Mouse (Mus musculus): ENCODE results near the gene Gemin5. TPM values are rescaled to one million over a fixed set of nuclear protein-coding genes. Genes with fewer than 3 reads are reported as not detected.
"Not testable (repeated sequence)": the region's sequence is repeated elsewhere in the genome, so short reads cannot be mapped to it uniquely, and the experiment has no call there.

Gene Gemin5
- polyA plus RNA-seq, 1 experiment, result 3.5 TPM

DNA sequence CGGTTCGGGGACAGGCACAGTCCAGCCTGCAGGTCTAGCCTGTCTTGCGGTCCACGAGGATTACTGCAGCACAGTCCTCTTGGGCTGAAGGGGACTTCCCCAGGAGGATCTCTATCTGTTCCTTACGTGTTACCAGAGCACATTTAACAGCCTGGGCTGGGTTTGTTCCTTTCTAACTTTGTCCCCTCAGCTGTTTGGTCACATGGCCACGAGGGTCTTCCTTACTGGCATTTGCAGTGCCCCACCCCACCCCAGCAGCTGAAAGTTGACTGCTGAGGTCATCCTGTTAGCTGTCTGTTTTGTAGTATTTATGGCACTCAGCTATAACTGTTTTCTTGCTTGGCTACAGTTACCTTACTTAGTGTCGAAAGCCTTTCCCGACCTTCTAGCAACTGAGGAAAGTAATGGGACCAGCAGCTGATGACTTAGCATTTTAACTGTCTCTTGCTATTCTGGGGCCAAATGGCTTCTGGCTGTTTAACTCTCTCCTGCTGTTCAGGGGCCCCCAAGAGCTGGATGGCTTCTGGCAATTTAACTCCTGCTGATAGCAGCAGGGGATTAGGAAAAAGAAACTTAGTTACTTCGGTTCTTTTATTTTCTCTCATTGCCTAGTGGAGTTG lies 42.8 kb upstream of the Gemin5 start:
- Histone ChIP-seq H3K27ac (ENCODE audit: insufficient read depth, low read depth, low read length) (no peak overlapping the region), H3K4me3 (ENCODE audit: low read depth, low read length) (no peak overlapping the region), H3K4me1 (ENCODE audit: control insufficient read depth, insufficient read depth, insufficient read length, low read length) (peaks cover 8% of the 10 kb centered on the region; the same call in 1 of the 2 replicates), H3K36me3 (ENCODE audit: control insufficient read depth, insufficient read depth, low read length) (peaks cover 7% of the 10 kb centered on the region), H3K27me3 (ENCODE audit: control insufficient read depth, insufficient read depth, low read length) (no peaks in the 10 kb centered on the region)
- TF ChIP-seq CTCF (IDR thresholded peaks at IDR 0.05; ENCODE audit: extremely low read depth, insufficient read length, insufficient replicate concordance, low read depth, low read length), result no peak
- no peak for TF ChIP-seq POLR2A (IDR thresholded peaks at IDR 0.05; ENCODE audit: low read depth, low read length)
- 21% methylated on average over 9 of the region's 9 CpGs for WGBS

DNA sequence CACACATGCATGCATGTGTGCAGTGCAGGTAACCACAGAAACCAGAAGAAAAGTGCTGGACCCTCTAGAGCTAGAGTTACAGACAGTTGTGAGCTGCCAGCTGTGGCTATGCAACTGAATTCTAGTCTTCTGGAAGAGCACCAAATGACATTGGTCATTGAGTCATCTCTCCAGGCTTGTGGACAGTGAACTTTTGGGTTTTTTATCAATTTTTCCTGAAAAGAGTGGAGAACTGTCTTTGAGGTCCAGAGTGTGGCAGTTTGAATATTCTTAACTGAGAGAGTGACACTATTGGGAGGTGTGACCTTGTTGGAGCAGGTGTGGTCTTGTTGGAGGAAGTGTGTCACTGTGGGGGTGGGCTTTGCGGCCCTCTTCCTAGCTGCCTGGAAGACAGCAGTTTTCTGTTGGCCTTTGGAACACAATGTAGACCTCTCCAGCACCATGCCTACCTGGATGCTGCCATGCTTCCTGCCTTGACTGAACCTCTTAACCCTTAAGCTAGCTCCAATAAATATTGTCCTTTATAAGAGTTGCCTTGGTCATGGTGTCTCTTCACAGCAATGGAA lies 42.1 kb upstream of the Gemin5 start:
- TF ChIP-seq CTCF (IDR thresholded peaks at IDR 0.05; ENCODE audit: extremely low read depth, insufficient read length, insufficient replicate concordance, low read depth, low read length) (no peak), POLR2A (IDR thresholded peaks at IDR 0.05; ENCODE audit: low read depth, low read length) (no peak)
- WGBS, result 77% methylated on average over 1 of the region's 1 CpGs
- Histone ChIP-seq H3K4me3 (ENCODE audit: low read depth, low read length) (no peak overlapping the region), H3K27me3 (ENCODE audit: control insufficient read depth, insufficient read depth, low read length) (no peaks in the 10 kb centered on the region), H3K4me1 (ENCODE audit: control insufficient read depth, insufficient read depth, insufficient read length, low read length) (peaks cover 8% of the 10 kb centered on the region; the same call in 1 of the 2 replicates), H3K36me3 (ENCODE audit: control insufficient read depth, insufficient read depth, low read length) (peaks cover 13% of the 10 kb centered on the region), H3K27ac (ENCODE audit: insufficient read depth, low read depth, low read length) (no peak overlapping the region)

DNA sequence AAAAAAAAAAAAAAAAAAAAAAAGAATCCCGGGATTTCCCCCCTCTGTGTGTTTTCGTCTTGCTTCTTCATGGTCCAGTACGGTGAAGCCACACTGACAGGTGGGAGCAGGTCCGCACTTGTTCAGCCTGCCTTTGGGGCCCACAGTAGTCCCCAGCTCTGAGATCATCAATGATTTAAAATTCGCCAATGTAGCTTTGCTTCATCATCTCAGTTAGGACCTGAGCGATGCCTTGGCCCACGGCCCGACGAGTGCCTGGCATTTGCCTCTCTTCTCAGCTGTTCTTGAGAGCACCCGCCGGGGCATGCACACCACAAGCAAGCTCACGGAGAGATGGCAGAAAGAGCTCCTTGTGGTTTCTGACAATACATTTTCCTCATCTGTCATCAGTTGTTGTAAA lies 32.7 kb upstream of the Gemin5 start:
- peaks cover 19% of the 10 kb centered on the region for H3K36me3 ChIP-seq (ENCODE audit: control insufficient read depth, insufficient read depth, low read length)
- H3K27me3 ChIP-seq (ENCODE audit: control insufficient read depth, insufficient read depth, low read length), result no peaks in the 10 kb centered on the region
- H3K27ac ChIP-seq (ENCODE audit: insufficient read depth, low read depth, low read length), result no peak overlapping the region
- 80% methylated on average over 12 of the region's 12 CpGs for WGBS
- peak overlapping the region; percentile 56 for H3K4me3 ChIP-seq (ENCODE audit: low read depth, low read length)
- peaks cover 8% of the 10 kb centered on the region; the same call in 1 of the 2 replicates for H3K4me1 ChIP-seq (ENCODE audit: control insufficient read depth, insufficient read depth, insufficient read length, low read length)
- TF ChIP-seq CTCF (IDR thresholded peaks at IDR 0.05; ENCODE audit: extremely low read depth, insufficient read length, insufficient replicate concordance, low read depth, low read length), result no peak
- 0 out of 2 replicates have a peak, but pooled peaks have one; percentile 13 for TF ChIP-seq POLR2A (IDR thresholded peaks at IDR 0.05; ENCODE audit: low read depth, low read length)

DNA sequence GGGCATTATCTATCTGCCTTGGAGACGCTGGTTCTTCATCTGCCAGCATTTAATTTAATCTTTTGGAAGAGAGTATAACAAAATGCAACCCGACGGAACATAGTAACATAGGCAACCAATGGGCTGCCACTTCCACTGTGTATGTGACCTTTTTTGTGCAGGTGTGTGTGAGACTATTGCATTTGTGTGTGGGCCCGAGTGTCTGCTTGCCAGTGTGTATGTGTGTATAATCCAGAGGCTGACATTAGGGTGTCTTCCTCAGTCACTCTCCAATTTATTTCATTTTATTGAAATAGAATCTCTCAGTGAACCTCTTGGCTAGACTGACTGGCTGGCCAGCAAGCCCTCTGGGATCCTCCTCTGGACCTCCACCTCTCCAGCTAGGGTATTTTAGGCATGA lies 31.9 kb upstream of the Gemin5 start:
- TF ChIP-seq POLR2A (IDR thresholded peaks at IDR 0.05; ENCODE audit: low read depth, low read length), result no peak
- no peak for TF ChIP-seq CTCF (IDR thresholded peaks at IDR 0.05; ENCODE audit: extremely low read depth, insufficient read length, insufficient replicate concordance, low read depth, low read length)
- Histone ChIP-seq H3K4me1 (ENCODE audit: control insufficient read depth, insufficient read depth, insufficient read length, low read length) (peaks cover 8% of the 10 kb centered on the region; the same call in 1 of the 2 replicates), H3K27ac (ENCODE audit: insufficient read depth, low read depth, low read length) (peak overlapping the region; percentile 12; the same call in 1 of the 2 replicates), H3K36me3 (ENCODE audit: control insufficient read depth, insufficient read depth, low read length) (peaks cover 15% of the 10 kb centered on the region), H3K4me3 (ENCODE audit: low read depth, low read length) (peak overlapping the region; percentile 70; the same call in 1 of the 2 replicates), H3K27me3 (ENCODE audit: control insufficient read depth, insufficient read depth, low read length) (no peaks in the 10 kb centered on the region)
- 70% methylated on average over 4 of the region's 4 CpGs for WGBS

DNA sequence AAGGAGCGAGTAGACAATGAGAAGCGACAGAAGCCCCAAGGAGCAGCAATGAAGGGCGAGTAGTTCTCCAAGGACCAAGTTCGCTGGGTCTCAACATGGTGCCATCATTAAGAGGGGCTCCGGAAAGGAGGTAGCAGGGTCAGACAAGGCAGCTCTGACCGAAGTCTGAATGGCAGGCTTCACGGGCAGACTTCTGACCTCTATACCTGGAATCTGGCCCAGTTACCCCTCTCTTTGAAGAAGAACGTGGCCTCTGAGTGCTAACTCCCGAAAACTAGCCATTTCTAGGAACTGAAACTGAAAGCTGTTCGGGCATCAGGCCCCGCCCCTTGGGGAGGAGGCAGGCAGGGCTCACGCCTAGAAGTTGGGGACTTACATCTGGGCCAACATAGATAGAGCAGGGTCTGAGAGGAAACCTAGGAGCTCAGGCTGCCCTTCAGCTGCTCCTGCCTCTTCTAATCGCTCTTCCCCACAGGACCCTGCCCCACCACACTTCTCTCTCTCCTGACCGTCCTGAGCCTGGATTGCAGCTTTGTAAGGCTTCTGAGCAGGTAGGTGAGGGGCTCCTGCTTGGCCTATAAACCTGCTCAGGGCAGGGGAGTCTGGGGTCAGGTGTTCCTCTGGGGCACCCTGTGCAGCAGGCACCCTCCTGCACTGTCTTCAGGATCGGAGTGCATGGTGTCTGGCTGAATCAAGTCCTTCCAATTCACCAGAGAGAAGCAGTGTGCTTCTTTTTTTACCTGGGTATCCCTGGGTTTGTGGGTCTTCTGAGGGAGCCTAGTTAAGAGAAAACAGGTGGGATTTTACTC lies 31.1 kb upstream of the Gemin5 start, which contains the start of the genes Igtp and Irgm2:
Igtp (plus strand) TSS at position 328 of the 809 bp plus-strand sequence.
Irgm2 (plus strand) TSS at position 390 of the 809 bp plus-strand sequence.
- not testable (repeated sequence) for H3K27me3 ChIP-seq (ENCODE audit: control insufficient read depth, insufficient read depth, low read length); H3K4me1 ChIP-seq (ENCODE audit: control insufficient read depth, insufficient read depth, insufficient read length, low read length)
- TF ChIP-seq POLR2A (IDR thresholded peaks at IDR 0.05; ENCODE audit: low read depth, low read length), result peak; percentile 59
- Histone ChIP-seq H3K27ac (ENCODE audit: insufficient read depth, low read depth, low read length) (peak within 1 kb of the TSS; percentile 84), H3K36me3 (ENCODE audit: control insufficient read depth, insufficient read depth, low read length) (peaks cover 12% of the 10 kb centered on the region), H3K4me3 (ENCODE audit: low read depth, low read length) (peak within 1 kb of the TSS; percentile 70)
- 1% methylated on average over 14 of the region's 15 CpGs for WGBS

DNA sequence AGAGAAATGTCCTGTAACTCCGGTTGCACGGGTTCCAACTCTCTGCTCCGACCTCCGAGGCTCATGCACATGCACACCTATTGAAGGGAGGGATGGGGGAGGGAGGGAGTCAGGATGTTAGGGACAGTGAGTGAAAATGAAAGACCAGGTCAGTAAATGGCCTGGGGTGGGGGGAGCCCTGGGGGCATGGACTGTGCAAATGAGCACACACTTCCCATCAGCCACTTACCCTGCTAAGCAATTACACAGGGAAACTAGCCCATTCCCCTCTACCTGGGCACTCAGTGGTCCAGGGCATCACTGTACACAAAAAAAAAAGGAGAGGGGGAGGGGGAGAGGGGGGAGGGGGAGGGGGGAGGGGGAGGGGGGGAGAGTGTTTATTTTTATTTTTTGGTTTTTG lies 30.3 kb upstream of the Gemin5 start:
- TF ChIP-seq CTCF (IDR thresholded peaks at IDR 0.05; ENCODE audit: extremely low read depth, insufficient read length, insufficient replicate concordance, low read depth, low read length) (no peak), POLR2A (IDR thresholded peaks at IDR 0.05; ENCODE audit: low read depth, low read length) (no peak)
- Histone ChIP-seq H3K27ac (ENCODE audit: insufficient read depth, low read depth, low read length) (peak overlapping the region; percentile 84; the same call in 1 of the 2 replicates), H3K4me1 (ENCODE audit: control insufficient read depth, insufficient read depth, insufficient read length, low read length) (peaks cover 11% of the 10 kb centered on the region; the same call in 1 of the 2 replicates), H3K27me3 (ENCODE audit: control insufficient read depth, insufficient read depth, low read length) (no peaks in the 10 kb centered on the region), H3K36me3 (ENCODE audit: control insufficient read depth, insufficient read depth, low read length) (peaks cover 8% of the 10 kb centered on the region), H3K4me3 (ENCODE audit: low read depth, low read length) (no peak overlapping the region; the same call in 1 of the 2 replicates)
- WGBS, result 85% methylated on average over 4 of the region's 4 CpGs

All from small intestine, adult 2 months (tissue).